Mouse (Mus musculus): Measurements from ENCODE around the gene Rasgef1b.

The Rasgef1b gene

DNA sequence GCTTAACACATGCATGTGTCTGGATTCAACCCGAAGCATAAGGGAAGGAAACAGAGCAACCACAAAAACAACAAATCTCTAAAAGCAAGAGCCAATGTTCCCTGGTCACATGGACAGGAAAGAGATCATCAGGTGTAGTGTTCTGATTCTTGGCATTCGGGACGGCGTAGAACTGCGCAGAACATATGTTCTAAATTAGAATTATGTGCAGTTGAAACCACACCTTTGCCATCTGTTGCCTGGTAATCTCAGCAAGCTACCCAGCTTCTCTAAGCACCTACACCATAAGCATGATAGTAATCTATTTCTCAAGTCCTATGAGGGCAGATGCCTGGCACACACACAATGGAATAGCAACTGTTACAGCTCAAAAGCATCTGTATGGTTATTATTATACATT is 27.1 kb downstream of the Rasgef1b start:
- DNase-seq = no peak

DNA sequence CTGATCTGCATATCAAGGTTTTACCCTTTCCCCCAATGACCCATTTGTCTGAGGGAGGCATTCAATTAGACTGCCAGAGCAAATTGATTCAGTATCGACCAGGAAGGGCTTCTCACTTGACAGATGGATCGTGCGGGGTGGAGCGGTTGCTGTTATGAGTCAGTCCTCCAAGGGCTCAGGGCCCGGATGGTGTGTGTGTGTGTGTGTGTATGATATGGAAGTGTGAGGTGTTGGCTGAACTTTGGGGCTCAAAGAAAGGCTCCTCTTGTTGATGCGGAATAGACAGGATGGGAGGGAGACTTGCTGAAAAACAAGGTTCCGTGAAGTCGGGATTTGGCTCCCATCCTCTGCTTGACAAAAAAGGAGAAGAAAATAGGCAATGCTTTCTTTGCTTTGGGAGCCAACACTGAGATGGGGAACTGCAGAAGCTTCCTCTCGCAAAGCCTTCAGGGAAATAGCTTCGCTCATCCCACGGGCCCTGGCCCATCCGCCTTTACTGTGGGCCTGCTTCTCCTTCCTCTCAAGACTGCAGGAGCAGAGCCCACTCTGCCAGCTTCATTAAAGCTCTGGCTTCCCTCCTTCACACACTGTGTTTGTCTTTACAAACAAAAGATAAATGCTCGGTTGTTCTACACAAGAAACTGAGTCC is 34.0 kb downstream of the Rasgef1b start:
- no peak for DNase-seq

DNA sequence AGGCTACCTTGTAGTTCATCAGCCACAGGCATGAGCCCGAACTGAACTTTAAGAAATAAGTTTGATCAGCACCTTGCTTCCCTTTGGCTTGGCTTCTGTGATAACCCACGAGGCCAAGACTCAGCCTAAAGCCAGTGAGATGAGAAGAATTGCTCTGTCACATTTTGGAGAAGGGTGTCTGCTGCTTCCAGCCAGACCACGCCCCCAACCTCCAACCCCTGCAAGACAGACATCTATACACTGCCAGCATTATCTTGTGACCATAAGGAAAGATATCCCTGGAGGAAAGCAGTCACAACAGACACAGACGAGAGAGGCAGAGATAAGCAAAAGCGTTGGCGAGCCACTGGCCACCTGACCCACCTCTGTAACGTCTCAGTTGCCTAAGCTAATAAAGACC is 39.0 kb downstream of the Rasgef1b start:
- DNase-seq = no peak

DNA sequence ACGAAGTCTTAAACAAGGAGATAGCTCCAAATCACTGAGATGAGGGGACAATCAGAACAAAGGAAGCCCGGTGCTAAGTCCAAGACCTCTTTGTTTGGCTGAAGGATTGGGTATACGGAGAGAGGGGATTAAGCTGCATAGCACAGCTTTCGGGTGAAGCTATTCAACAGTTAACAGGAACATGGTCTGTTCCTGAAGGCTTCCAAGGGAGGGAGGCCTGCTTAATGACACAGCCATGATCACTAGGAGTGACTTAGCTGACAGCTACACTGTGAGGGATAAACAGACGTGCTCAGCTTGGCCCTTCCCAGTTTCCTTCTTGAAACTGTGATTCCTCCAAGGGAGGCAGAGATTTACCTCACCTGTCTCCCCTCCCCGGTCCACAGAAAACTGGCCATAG is 41.0 kb downstream of the Rasgef1b start:
- no peak for DNase-seq

DNA sequence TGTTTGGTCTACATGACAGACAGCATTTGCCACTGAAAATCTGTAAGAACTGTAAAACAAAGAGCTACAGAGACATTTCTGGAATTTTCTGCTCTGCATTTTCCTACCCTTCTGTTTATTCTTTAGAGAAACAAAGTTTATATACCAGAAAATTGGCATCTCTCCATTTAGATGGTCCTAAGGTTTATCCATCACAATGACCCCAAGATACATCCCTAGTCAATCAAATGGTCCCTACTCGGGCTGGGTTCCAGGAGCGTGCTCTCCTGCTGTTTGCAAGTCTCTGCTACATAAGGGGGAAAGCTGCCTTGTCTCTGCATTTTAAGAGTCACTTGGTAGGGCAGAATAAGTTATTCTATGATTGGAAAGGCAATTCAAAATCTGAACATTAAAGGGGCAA is 44.8 kb downstream of the Rasgef1b start:
- DNase-seq = no peak

DNA sequence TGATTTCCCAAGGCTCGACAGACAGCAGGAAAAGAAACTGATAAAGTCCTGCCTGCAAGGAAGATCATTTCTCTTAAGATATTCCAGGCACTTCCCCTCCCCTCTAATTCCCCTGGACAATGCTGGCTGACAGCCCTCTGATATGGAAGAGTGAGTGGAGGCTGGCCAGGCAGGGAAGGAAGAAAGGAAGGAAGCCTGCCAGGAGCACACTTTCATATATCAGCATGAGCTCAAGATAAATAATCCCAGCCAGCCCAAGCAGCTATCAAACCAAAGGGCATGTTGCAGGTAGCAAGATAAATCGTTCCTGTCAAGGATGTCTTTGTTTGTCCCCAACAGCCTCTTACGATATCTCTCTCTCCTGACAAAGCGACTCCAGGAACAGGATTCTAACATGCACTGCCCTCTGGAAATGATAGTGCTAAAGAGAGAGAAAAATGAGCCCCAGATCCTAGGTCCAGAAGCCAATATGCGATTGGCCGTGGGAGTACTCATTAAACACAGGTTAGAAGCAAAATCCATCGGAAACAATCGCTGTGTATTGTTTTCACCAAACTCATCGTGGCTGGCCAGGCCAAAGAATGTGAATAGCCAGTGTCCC is 58.8 kb downstream of the Rasgef1b start:
- peak; percentile 15 to 33 for DNase-seq

DNA sequence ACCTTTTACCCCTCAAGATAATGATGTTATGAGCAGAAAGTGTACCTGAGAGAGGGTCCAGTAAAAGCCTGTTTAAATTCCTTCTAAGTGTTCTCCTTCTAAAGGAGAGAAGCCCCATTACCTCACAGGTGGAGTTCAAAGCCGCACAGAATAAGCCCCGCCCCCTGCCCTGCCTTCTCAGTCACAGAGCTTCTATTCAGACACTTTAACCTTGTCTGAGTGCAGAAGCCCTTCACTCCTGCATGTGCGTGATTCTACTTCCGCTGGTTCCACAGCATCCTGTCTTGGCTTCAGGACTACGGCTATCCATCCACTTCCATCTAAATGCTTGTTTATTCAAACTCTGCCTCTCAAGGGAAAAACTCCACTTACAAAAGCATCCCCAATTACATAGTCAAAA is 72.8 kb downstream of the Rasgef1b start:
- no peak for DNase-seq

DNA sequence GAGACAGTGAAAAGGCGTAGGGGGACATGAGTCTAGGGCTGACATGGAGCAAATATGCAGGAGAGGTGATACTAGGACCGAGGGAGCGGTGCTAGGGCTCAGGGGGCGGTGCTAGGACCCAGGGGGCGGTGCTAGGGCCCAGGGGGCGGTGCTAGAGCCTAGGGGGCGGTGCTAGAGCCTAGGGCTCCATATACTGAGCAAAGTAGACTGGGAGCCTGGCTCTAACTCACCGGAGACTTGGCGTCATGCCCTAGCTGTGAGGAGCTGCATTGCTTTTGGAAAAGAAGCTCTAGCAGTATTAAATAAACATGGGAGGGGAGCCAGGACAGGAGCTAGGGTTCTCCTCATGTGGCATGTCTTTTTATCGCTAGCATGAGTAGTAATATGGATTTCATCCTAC is 75.9 kb downstream of the Rasgef1b start:
- peak; percentile 29 to 36 for DNase-seq

DNA sequence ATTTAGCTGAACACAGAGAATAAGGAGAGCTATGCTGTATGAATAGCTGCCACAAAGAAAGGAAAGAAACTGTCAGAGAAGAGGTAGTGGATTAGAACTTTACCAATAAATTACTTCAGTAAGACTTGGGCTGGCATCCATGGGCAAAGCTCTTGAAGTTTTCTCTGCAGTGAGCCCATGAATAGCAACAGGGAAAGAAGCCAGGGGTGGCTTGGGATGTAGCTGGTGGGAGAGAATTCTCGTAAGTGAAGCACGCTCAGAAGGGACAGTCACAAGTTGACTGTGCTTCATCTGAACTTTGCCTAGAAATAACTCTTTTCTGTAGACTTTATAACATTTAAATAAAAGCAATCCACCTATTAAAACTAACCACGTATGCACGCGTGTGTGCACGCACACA is 87.5 kb downstream of the Rasgef1b start:
- no peak for DNase-seq

DNA sequence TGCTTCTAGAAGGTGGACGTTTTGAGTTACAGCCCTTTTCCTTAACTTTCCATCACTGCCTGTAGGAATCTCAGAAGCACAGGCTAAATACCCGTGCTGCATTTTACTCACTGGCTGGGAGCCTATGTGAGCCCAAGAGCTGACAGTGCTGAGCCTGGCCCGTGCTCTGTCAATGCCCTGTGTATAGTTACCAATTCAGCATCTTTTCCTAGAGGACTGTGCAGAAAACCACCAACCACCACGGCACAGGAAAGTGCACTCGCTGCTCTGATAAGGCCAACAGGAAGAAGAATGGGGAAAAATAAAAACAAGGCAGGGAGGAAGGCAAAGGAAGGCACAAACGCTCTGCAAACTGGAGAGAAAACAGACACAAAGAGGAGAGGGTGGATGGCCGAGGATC is 92.3 kb downstream of the Rasgef1b start:
- DNase-seq = no peak

DNA sequence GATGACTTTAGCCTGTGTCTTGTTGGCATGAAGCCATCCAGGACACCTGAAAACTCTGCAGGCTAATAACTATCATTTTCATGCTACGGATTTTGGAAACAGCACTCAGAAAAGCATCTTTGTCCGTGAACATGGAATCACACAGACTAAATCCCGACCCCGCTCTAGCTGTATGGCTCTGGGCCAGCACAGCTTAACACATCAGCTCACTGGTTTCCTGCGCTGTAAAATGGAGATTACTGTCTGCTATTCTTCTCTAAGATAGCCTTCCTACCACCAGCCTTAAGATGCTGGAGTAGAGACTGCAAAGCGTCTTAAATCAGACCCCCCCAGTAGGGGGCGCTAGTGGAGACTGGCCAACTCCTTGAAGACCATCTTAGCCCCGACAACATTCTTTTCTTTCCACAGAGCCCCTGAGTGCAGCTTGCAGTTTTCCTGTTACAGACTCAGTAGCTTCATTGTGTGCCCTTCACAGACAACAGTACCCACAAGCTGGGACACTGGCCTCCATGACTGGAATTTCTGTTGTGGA is 94.8 kb downstream of the Rasgef1b start:
- DNase-seq = peak; percentile 22

DNA sequence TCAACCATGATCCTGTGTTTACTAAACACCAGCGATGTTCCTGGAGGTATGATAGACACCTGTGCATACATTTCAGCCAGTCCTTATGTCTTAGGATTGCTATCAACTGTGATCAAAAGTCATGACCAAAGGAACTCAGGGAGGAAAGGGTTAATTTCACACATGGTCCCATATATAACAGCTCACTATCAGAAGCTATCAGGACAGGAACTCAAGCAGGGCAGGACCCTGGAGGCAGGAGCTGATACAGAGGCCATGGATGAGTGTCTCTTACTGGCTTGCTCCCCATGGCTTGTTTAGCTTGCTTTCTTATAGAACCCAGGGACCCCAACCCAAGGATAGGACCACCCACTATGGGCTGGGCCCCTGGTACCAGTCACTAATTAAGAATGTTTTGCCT is 95.3 kb downstream of the Rasgef1b start:
- no peak for DNase-seq

DNA sequence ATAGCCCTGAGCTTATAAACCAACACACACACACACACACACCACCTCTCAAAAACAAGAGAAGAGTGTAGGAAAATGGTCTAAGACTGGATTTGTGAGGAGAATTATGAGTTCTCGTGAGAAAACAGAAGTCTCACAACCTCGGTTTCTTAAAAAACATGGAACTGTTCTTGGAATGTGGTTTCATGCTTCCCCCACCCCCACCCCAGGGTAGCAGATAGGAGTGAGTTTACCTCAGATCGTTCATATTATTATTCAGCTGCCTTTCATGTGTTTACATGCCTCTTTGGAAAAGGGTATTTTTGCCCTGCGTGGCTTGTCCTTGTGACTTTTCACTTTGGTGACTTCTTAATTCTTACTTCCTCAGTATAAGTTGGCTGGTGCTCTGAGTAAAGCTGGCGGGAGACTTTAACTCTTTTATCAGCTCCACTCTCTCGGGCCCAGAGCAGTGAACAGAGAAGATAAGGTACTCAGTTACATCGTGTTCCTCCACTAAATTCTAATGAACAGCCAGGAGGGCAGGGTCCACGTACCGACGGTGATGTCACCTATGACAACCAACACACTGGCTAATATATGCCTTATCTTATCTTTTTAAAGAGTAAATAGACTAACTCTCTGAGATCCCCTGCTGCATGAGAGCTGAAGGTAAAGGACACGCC is 96.1 kb downstream of the Rasgef1b start:
- DNase-seq = no peak

DNA sequence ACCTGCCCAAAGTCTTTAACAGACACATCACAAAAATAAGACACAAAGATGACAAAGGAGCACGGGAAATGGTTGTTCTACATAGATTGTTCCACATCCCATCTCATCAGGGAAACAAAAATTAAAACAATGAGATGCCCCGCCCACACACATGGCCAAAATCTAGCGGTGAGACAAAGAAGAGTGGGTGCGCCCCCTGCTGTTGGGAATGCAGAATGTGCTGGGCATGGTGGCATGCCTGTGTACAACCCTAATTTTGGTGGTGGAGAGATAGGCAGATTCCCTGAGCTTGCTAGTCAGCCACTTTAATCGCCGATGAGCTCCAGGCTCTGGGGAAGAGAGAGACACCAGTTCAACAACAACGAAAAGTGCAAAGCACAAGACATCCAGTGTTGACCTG is 98.8 kb downstream of the Rasgef1b start:
- peak; percentile 33 to 57 for DNase-seq

DNA sequence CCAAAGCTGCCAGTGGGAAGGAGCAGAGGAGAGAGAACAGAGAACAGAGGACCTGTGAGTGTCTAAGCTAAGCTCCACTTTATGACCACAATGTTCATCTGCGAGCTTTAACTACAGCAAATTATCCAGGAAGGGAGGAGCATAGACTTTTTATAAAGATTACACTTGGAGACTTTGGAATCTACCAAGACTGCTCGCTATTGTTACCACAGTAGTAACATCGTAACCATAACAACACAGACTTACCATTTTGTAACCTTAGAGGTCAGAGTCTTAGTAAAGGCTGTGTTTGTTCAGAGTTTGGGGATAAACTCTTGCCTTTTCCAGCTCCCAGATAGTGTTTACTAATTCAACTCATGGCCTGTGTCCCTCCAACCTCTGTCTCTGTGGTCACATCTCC is 103.3 kb downstream of the Rasgef1b start:
- DNase-seq = no peak

DNA sequence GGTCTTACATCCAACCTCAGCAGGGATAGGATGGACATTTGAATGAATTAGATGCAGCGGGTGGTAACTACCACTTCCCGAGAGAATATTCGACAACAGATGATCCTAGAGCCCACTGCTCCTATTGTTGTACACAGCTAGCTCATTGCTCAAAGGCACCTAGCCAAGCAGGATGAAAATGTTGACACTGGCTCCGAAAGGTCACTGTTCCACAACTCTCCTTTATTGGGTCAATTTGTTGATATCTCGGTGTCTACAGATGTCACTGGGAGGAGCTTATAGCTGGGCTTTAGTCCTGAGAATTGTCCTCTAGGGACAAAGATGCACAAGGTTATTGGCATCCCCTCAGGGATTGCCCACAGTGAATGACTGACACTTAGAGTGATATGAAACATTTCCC is 108.1 kb downstream of the Rasgef1b start:
- no peak for DNase-seq

DNA sequence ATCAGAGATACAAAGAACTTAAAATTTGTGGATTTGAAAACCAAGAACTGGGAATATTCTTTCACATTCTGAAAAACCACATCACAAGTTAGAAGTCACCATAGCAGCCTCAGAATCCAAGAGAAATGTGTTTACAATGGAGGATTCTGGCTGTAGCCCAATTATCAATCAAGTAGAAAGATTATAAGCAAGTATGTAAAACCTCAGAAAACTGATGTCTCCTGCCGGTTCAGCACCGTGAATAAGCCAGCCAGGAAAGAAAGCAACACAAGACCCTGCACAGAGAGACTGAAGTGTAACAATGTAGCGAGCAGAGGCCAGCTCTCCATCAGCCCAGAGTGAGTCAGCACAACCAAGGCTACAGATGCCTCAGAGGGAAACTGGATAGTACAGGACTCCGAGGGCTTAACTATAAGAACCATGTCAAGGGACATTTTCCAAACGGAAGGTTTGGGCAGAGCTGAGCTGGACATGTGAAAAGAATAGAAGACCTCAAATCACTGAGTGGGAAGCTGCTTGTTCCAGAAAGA is 111.5 kb downstream of the Rasgef1b start:
- no peak for DNase-seq

DNA sequence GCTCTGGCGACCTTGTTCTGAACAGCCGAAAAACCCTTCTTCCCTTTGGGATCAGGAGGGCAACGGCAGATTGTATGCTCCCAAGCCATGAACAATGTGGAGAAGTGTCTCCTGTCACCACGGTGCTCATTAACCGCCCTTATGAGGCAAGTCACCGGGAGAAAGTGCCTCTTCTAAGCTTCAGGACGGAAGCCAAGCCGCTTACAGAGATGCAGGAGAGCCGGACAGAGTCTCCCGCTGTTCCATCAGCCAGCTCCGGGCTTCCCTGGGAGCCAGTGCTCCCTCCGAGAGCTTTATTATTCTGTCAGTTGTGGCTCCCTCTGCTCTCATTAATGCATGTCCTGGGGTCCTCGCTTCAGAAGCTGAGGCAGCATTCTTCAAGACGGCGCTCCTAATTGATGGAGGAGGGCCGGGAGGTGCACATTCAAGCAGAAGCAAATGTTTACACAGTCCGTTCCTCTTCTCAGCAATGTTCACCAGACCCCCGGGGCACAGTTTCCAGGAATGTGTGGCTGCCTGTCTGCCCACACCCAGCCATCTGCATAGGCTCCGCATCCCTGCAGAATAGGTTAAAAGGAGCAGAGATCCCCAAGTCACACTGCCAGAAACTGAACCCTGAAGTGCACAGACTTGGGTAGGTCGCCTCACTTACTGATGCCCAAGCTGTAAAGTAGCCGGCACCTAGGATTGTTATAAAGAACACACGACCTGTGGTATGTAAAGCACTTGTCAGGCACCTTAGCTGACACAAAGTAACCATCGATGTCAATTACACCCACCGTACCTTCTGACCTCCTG is 115.3 kb downstream of the Rasgef1b start:
- no peak for DNase-seq

DNA sequence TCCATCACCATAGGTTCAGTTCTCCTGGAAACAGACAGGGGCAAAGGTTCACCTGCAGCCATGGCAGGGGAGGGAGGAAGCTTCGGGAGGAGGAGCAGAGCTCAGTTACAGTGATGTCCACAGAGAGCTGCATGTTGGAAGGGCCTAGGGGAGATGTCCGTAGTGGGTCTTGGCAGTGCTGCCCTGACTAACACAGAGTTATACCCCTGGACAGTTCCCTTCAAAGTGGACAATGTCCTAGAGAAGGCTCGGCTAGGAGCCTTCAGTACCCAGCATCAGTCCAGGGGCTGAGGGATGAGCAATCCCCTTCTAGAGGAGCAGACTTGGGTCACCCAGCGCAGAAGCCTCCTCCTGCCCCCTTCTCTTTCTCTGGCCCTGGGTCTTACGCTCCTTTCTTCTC is 121.3 kb downstream of the Rasgef1b start:
- DNase-seq = no peak

DNA sequence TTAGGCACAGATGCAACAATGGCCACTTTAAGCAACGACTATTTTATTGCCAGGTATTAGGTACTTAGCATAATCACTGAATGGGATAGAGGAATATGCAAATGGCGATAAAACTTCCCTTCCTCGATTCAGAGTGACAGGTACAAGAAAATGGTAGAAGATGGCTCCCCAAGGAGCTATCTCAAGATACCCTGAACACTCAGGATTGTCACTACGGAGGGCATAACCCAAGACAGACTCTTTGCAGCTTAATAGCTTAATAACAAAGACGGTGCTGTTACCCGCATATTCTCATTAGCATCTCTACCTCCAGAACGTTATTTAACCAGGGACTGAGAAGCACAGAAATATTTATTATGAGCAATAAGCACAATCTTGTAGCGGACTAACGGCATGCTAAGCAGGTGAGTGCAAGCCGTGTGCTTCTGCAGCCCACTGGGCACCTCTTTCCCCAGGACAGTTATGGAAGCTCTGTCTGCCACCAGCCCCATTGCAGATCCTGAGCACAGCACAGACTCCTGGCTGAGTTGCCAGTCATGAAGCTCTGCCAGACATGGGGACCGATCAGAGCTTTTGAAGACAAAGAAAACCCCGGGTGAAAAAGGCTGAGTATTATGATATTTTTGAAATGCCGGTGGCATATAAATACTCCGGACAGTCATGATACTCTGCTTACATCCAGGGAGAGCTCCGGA is 122.6 kb downstream of the Rasgef1b start:
- DNase-seq = no peak

DNA sequence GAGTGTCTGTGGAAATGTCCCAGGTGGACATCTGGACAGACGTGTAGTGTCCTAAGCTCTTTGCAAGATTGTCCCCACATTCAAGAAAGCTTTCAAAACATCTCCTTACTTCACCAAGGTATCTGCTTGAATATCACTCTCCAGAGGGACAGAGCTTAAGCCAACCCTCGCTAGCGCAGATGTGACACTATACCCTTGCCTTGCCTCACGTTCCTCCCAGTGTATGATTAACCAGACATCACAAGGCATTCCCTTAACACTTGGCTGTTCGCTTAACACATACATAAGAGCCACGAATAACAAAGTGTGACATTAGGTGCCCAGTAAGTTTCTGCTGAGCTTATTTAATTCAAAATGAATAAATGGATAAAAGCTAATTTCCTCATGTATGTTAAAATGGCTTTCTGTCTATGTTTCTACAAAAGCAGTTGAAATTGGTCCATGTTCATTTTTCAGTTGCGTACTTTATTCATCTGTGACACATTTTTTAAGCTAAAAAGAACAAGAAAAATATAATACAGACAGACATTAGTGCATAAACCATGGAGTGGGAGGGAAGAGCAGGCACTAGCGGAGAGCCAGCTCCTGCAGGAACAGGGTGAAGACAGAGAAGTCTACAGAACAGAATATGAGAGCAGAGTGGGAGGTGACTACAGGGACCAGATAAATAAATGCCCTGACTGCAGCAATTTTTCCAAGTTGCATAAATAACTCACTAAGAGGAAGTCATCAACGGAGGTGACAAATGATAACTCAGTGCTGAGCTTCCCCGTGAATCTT is 126.4 kb downstream of the Rasgef1b start:
- DNase-seq = no peak

DNA sequence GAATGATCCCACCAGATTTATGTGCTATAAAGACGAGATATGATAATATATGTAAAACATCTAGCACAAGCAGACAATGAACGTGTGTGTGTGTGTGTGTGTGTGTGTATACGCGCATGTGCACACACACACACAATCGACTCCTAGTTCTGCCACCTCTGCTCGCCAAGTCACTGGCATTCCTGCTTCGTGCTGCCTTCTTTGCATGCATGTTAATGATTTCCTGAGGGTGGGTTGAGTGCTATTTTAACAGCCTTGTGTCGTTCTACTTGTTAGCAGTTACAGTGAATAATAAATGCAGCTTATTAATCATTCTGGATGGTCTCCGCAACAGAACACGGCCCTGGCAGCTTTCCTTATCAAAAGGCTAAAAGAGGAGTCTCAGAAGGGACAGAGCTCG is 129.5 kb downstream of the Rasgef1b start:
- DNase-seq = no peak
